14 mouse cellular contexts compared by ENCODE assay signal in genomic region chr8:125205556-125205955, GRCm38 (mm10).
"Had no signal": no experiment of that assay in that cellular context is flagged by ENCODE, and none has a peak within 500 bp of the region (broad histone marks: within the 10 kb centered on the region; RNA-seq: fewer than 3 reads in every experiment).

No protein-coding gene starts in this region.

- H3K4me3 ChIP-seq: limb, embryonic 13.5 days; midbrain, embryonic 10.5 days; myocyte; neural tube, embryonic 15.5 days had no signal

- H3K27me3 ChIP-seq: neural tube, embryonic 15.5 days had no signal

- H3K27ac ChIP-seq: limb, embryonic 13.5 days; liver, embryonic 14.5 days; midbrain, embryonic 10.5 days; neural tube, embryonic 15.5 days; stomach, postnatal 0 days had no signal

- DNase-seq: kidney, adult 2 months; kidney, postnatal 25 days; left cerebral cortex, postnatal 4 days; lung, adult 18-20 months; midbrain, embryonic 14.5 days; right cerebral cortex, adult 18-20 months; right cerebral cortex, postnatal 25 days; thymus, postnatal 14 days had no signal
